Mouse (Mus musculus): ENCODE measurements at regions not wholly inside any gene's neighbourhood (a gene's known extent, or its start where the extent isn't known, plus 50 kb on each side); places are given as distances from the start of the nearest gene placed in this dataset.

DNA sequence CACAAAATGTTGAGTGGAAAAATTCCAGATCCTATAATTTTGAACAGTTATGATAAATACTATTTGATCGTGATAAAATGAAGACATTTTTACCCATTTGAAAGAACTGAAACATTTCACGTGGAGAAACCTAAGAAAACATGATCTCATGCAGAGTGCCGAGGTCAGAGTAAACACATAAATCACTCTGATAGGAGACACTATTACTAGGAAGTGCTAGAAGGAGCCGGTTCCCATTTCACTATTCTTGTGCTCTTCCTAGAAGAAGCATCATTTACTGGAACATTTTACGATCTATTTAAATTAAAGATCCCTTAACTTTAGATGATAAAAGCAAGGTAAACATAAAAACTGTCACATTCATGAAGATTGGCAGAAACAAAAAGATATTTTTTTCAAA, 1359.7 kb upstream of the Flrt2 start:
- DNase-seq (ENCODE audit: extremely low read depth), result no peak
- no peaks in the 10 kb centered on the region for H3K36me3 ChIP-seq (replicated peaks in 1 of 2; ENCODE audit: control insufficient read depth in 1 of 2, insufficient read depth in 1 of 2, low read length in 1 of 2)
- no peaks in the 10 kb centered on the region for H3K27me3 ChIP-seq (replicated peaks)
- in situ Hi-C loops (cut with MboI; ENCODE audit: low pct_ligation_motif_present, low pct_unique_long_range_greater_than_20kb, low sequenced_read_pairs), result no loop called here
- no peak overlapping the region for H3K9ac ChIP-seq (ENCODE audit: insufficient read depth, low read depth)
- H3K9me3 ChIP-seq (replicated peaks; ENCODE audit: low read length), result peaks cover 22% of the 10 kb centered on the region
- no peak overlapping the region for H3K4me3 ChIP-seq (replicated peaks in 1 of 3; ENCODE audit: low read depth in 2 of 3, low read length in 2 of 3, poor library complexity in 1 of 3)
- H3K4me2 ChIP-seq (ENCODE audit: insufficient read depth, low read depth, poor library complexity, severe bottlenecking), result no peak overlapping the region
- no peaks in the 10 kb centered on the region for H3K4me1 ChIP-seq (ENCODE audit: control insufficient read depth in 1 of 2, insufficient read depth in 2 of 2)
- no peaks in the 10 kb centered on the region for H3K79me2 ChIP-seq (replicated peaks; ENCODE audit: control insufficient read depth, extremely low read depth, insufficient read depth, poor library complexity, severe bottlenecking)
- TF ChIP-seq CHD1 (IDR thresholded peaks at IDR 0.05; ENCODE audit: low read depth, low read length), result no peak
- TF ChIP-seq TBP (conservative IDR thresholded peaks at IDR 0.05; ENCODE audit: low read depth, low read length), result no peak
- no peak for TF ChIP-seq E2F4 (IDR thresholded peaks at IDR 0.05; ENCODE audit: insufficient replicate concordance, low read depth, low read length)
- TF ChIP-seq GABPA (IDR thresholded peaks at IDR 0.05; ENCODE audit: insufficient replicate concordance, low read depth, low read length), result no peak
- TF ChIP-seq SMC3 (IDR thresholded peaks at IDR 0.05; ENCODE audit: low read depth, low read length), result no peak
- TF ChIP-seq ZNF384 (IDR thresholded peaks at IDR 0.05; ENCODE audit: low read depth, low read length), result no peak
- no peak for TF ChIP-seq PAX5 (IDR thresholded peaks at IDR 0.05; ENCODE audit: low read length)
- TF ChIP-seq CHD2 (IDR thresholded peaks at IDR 0.05; ENCODE audit: low read length), result no peak
- no peak for TF ChIP-seq KAT2A (IDR thresholded peaks at IDR 0.05; ENCODE audit: insufficient replicate concordance, low read length)
- TF ChIP-seq POLR2AphosphoS2 (IDR thresholded peaks at IDR 0.05; ENCODE audit: low read depth, low read length), result no peak
- TF ChIP-seq ETS1 (conservative IDR thresholded peaks at IDR 0.05; ENCODE audit: low read depth, low read length), result no peak
- no peak for TF ChIP-seq HCFC1 (IDR thresholded peaks at IDR 0.05; ENCODE audit: low read depth, low read length)
- no peak for TF ChIP-seq MAZ (IDR thresholded peaks at IDR 0.05; ENCODE audit: low read depth, low read length)
- TF ChIP-seq ZKSCAN1 (IDR thresholded peaks at IDR 0.05; ENCODE audit: borderline replicate concordance, low read depth, low read length), result no peak
- TF ChIP-seq USF1 (IDR thresholded peaks at IDR 0.05; ENCODE audit: low read depth, low read length), result no peak
- TF ChIP-seq NRF1 (IDR thresholded peaks at IDR 0.05; ENCODE audit: low read depth, low read length), result no peak
- no peak for TF ChIP-seq MYC (IDR thresholded peaks at IDR 0.05; ENCODE audit: low read depth, low read length)
- TF ChIP-seq JUN (IDR thresholded peaks at IDR 0.05; ENCODE audit: insufficient read depth, low read depth, low read length), result no peak
- H3K27ac ChIP-seq (ENCODE audit: insufficient read depth, low read depth), result no peak overlapping the region
- dilution Hi-C loops (cut with MboI; ENCODE audit: extremely low pct_ligation_motif_present, extremely low pct_unique_long_range_greater_than_20kb, low sequenced_read_pairs), result no loop called here

DNA sequence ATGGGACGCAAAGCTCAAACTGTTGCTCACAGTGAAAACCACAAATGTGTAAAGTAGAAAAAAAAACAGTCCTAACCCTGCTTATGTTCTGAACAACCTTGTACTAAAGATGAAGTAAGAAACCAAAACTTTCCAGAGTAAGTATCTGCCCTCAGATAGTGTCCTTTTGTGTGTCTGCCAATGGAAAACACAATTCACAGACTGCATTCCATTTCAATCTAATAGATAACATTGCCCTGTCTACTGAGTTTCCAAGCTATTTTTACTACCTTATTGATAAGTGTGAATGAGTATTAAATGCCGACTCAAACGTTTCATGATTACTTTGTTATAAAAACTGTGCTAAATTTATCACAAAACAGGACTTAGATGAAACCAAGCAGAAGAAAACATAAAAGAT, 1357.4 kb upstream of the Flrt2 start:
- H3K4me2 ChIP-seq (ENCODE audit: insufficient read depth, low read depth, poor library complexity, severe bottlenecking), result no peak overlapping the region
- H3K4me3 ChIP-seq (replicated peaks in 1 of 3; ENCODE audit: low read depth in 2 of 3, low read length in 2 of 3, poor library complexity in 1 of 3), result no peak overlapping the region
- H3K27me3 ChIP-seq (replicated peaks), result no peaks in the 10 kb centered on the region
- no peaks in the 10 kb centered on the region for H3K79me2 ChIP-seq (replicated peaks; ENCODE audit: control insufficient read depth, extremely low read depth, insufficient read depth, poor library complexity, severe bottlenecking)
- no peaks in the 10 kb centered on the region for H3K4me1 ChIP-seq (ENCODE audit: control insufficient read depth in 1 of 2, insufficient read depth in 2 of 2)
- H3K27ac ChIP-seq (ENCODE audit: insufficient read depth, low read depth), result no peak overlapping the region
- dilution Hi-C loops (cut with MboI; ENCODE audit: extremely low pct_ligation_motif_present, extremely low pct_unique_long_range_greater_than_20kb, low sequenced_read_pairs) (no loop called here), in situ Hi-C loops (cut with MboI; ENCODE audit: low pct_ligation_motif_present, low pct_unique_long_range_greater_than_20kb, low sequenced_read_pairs) (no loop called here)
- H3K9ac ChIP-seq (ENCODE audit: insufficient read depth, low read depth), result no peak overlapping the region
- no peaks in the 10 kb centered on the region for H3K36me3 ChIP-seq (replicated peaks in 1 of 2; ENCODE audit: control insufficient read depth in 1 of 2, insufficient read depth in 1 of 2, low read length in 1 of 2)
- TF ChIP-seq E2F4 (IDR thresholded peaks at IDR 0.05; ENCODE audit: insufficient replicate concordance, low read depth, low read length) (no peak), JUN (IDR thresholded peaks at IDR 0.05; ENCODE audit: insufficient read depth, low read depth, low read length) (no peak), POLR2A (IDR thresholded peaks at IDR 0.05; ENCODE audit: low read depth, low read length) (no peak), NRF1 (IDR thresholded peaks at IDR 0.05; ENCODE audit: low read depth, low read length) (no peak), HCFC1 (IDR thresholded peaks at IDR 0.05; ENCODE audit: low read depth, low read length) (no peak), UBTF (IDR thresholded peaks at IDR 0.05; ENCODE audit: low read depth, low read length) (no peak), MAX (IDR thresholded peaks at IDR 0.05; ENCODE audit: low read length) (no peak), GABPA (IDR thresholded peaks at IDR 0.05; ENCODE audit: insufficient replicate concordance, low read depth, low read length) (no peak), KAT2A (IDR thresholded peaks at IDR 0.05; ENCODE audit: insufficient replicate concordance, low read length) (no peak), JUND (conservative IDR thresholded peaks at IDR 0.05; ENCODE audit: low read depth, low read length) (no peak), MAZ (IDR thresholded peaks at IDR 0.05; ENCODE audit: low read depth, low read length) (no peak), BHLHE40 (IDR thresholded peaks at IDR 0.05; ENCODE audit: low read depth, low read length) (no peak), POLR2AphosphoS2 (IDR thresholded peaks at IDR 0.05; ENCODE audit: low read depth, low read length) (no peak), EP300 (IDR thresholded peaks at IDR 0.05; ENCODE audit: low read length) (no peak), CHD2 (IDR thresholded peaks at IDR 0.05; ENCODE audit: low read length) (no peak), IRF4 (IDR thresholded peaks at IDR 0.05; ENCODE audit: low read depth, low read length) (no peak), TBP (conservative IDR thresholded peaks at IDR 0.05; ENCODE audit: low read depth, low read length) (no peak), NELFE (IDR thresholded peaks at IDR 0.05; ENCODE audit: low read depth, low read length) (no peak), MAFK (IDR thresholded peaks at IDR 0.05; ENCODE audit: insufficient replicate concordance, low read length) (no peak)
- peaks cover 21% of the 10 kb centered on the region for H3K9me3 ChIP-seq (replicated peaks; ENCODE audit: low read length)
- no peak for DNase-seq (ENCODE audit: extremely low read depth)
